Mouse (Mus musculus): ENCODE data around the gene Olfr1061. TPM values are rescaled to one million over a fixed set of nuclear protein-coding genes. Genes with fewer than 3 reads are reported as not detected.
"Not testable (repeated sequence)": the region's sequence is repeated elsewhere in the genome, so short reads cannot be mapped to it uniquely, and the experiment has no call there.

The Olfr1061 gene
- total RNA-seq (2021) = not detected
- long read RNA-seq = 0 reads

DNA sequence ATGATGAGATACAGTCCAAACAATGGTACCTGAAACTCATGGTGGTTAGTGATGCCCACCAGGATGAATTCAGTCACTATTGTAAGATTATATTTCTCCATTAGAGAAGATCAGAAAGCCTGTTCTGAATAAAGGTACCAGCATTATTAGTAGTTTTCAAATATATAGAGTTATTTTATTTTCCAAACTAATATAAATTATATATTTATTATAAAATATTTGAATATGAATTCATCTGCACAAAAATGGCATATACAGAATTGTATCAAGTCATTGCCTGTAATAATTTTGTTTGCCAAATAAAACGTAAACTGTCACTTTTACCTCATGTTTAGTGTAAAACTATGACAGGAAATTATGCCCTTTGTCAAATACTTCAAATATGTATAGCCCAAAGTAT lies at the start of gene Olfr1061:
Gene Olfr1061 (minus strand): TSS at position 101 of the 400 bp plus-strand sequence.
- no peak for DNase-seq (ENCODE audit: low spot score in 2 of 2)

DNA sequence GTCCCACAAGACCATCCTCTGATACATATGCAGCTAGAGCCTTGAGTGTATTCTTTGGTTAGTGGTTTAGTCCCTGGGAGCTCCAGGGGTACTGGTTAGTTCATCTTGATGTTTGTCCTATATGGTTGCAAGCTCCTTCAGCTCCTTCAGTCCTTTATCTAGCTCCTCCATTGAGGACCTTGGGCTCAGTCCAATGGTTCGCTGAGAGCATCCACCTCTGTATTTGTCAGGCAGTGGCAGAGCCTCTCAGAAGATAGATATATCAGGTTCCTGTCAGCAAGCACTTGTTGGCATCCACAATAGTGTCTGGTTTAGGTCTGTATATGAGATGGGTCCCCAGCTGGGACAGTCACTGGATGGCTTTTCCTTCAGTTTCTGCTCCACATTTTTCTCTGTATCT lies 46.6 kb upstream of the Olfr1061 start:
- no peak for DNase-seq (ENCODE audit: low spot score in 2 of 2)

DNA sequence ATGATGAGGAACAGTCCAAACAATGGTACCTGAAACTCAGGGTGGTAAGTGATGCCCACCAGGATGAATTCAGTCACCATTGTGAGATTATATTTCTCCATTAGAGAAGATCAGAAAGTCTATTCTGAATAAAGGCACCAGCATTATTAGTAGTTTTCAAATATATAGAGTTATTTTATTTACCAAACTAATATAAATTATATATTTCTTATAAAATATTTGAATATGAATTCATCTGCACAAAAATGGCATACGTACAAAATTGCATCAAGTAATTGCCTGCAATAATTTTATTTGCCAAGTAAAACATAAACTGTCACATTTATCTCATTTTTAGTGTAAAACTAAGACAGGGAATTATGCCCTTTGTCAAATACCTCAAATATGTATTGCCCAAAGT lies 42.3 kb upstream of the Olfr1061 start, which contains the start of gene Olfr1066:
Gene Olfr1066 (minus strand): TSS at position 101 of the 400 bp plus-strand sequence.
- DNase-seq (ENCODE audit: low spot score in 2 of 2) = no peak

DNA sequence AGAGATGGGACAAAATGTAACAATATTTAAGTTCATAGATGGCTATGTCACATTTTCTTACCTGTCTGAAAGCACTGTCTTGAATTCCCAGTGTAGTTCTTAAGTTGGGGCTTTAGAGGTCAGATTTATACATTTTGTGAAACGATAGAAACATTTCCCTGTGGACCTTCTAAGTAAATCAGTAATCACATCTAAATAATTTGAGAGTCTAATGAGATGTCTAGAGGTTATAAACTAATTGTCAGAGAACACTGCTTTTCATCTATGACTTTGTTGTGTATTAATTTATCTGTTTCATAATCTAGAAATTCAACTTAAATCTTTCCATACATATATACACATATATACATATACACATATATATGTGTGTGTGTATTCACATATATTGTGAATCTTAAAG lies 36.6 kb upstream of the Olfr1061 start, which contains the start of gene Olfr1065:
Gene Olfr1065 (minus strand): TSS at position 101 of the 400 bp plus-strand sequence.
- not testable (repeated sequence) for DNase-seq (ENCODE audit: low spot score in 2 of 2)

DNA sequence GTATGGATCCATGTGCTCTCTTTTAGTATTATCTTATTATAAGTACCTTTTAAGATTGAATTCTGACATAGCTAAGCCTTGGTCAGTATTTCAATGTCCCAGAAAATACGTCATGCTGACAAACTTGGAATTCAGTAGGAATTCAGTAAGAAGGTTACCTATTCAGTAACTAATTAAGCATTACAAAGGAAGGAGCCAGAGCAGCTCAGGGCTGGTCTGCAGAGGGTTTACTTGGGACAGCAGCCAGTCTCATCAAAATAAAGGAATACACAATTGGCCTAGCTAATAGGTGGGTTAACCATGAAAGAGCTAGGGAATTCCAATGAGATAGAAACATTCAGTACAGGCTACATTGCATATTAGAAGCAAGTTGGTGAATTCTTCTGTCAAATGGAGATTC lies 28.3 kb upstream of the Olfr1061 start:
- not testable (repeated sequence) for DNase-seq (ENCODE audit: low spot score in 2 of 2)

DNA sequence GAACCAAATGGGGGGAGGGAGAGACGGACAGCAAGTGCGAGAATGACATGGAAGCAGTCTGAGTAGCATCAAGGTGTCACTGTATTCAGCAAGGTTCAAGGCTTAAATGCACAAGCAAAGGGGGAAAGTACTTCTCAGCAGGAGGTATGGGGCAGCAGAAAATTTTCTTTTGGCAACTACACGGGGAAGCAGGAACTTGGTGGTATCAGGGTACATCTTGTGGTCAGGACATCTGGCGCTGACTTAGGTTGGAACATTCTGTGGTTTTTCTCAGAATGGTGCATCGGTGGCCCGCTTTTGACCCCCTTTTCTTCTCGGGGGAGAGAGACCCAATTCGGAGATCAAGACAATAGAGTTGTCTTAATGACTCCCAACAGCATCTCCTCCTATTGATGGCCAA lies 14.7 kb upstream of the Olfr1061 start:
- DNase-seq (ENCODE audit: low spot score in 2 of 2) = not testable (repeated sequence)

DNA sequence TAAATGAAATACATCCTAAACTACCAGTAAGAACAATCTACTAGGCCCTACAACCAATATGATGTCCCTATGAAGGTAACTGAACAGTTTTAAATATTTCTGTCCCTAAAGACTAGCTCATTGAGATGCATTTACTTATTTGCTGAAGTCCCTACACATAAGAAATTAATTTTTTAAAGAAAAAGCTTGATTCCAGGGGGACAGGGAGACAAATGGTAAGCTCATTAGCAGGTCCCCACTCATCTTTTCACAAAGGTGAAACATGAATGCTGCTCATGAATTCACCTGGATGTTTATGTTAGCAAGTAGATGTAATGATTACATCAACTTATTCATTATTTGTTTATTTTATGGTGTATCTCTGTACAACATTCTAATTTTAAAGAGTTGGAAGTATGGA lies 12.8 kb upstream of the Olfr1061 start, which contains the start of gene Olfr1062:
Gene Olfr1062 (minus strand): TSS at position 101 of the 400 bp plus-strand sequence.
- DNase-seq (ENCODE audit: low spot score in 2 of 2) = not testable (repeated sequence)

DNA sequence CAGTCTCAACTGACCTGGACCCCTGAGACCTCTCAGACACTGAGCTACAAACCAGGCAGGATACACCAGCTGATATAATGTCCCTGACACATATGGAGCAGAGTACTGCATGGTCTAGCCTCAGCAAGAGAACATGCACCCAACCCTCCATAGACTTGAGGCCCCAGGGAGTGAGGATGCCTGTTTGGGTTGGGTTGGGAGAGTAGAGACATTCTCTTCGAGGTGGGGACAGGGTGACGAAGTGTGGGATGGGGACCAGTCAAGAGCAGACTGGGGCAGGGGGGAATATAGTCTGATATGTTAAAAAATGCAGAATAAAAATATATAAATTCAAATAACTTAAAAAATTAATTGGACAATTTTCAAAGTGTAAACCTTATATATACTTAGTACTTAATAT lies 18.7 kb downstream of the Olfr1061 start:
- DNase-seq (ENCODE audit: low spot score in 2 of 2) = no peak

DNA sequence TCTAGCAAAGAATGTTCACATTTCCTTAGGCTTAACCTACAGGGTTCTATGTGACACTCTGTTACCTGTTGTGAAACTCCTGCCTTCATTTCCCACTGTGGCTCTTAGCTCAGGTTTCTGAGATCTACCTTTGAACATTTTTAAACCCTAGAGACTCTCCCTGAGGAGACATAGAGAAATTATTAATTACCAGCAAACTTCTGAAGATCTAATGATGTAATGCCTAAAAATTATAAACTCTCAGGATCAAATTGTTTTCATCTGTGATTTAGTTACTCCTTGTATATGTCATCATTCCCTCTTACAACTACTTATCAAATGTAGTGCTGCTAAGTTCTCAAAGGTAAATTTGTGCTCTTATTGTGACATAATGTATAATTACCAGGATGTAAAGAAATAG lies 25.4 kb downstream of the Olfr1061 start, which contains the start of gene Olfr1058:
Gene Olfr1058 (minus strand): TSS at position 101 of the 400 bp plus-strand sequence.
- DNase-seq (ENCODE audit: low spot score in 2 of 2) = not testable (repeated sequence)

DNA sequence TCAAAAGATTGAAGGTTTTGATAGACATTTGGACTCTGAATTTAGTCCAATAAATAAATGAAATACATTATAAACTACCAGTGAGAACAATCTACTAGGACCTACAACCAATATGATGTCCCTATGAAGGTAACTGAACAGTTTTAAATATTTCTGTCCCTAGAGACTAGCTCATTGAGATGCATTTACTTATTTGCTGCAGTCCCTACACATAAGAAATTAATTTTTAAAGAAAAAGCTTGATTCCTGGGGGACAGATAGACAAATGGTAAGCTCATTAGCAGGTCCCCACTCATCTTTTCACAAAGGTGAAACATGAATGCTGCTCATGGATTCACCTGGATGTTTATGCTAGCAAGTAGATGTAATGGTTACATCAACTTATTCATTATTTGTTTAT lies 35.6 kb downstream of the Olfr1061 start, which contains the start of gene Olfr1057:
Gene Olfr1057 (minus strand): TSS at position 101 of the 400 bp plus-strand sequence.
- DNase-seq (ENCODE audit: low spot score in 2 of 2) = no peak

DNA sequence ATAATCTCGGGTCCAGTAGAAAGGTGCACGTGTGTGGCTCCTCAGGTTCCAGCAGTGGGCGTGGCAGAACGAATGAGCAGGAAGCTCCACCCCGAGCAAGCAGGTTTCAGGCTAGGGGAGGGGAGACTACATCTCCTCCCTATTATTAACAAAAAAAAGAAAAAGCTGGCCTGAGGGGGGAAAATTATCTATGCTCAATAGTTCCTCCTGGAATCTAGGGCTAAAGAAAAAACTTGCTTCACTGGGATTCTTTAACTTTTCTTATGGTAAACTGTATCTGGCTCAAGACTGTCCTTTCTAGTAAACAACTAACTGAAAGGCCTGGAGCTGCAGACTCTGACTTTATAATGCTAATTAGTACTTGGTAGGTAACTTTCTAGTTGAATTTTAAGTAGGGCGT lies 47.5 kb downstream of the Olfr1061 start:
- not testable (repeated sequence) for DNase-seq (ENCODE audit: low spot score in 2 of 2)

Other genes with a start within 250 kb of the Olfr1061 start
- gene Olfr1043, start 246.5 kb downstream of the Olfr1061 start, total RNA-seq (2021) = not detected
- gene Olfr1044, start 236.2 kb downstream of the Olfr1061 start, total RNA-seq (2021) = not detected
- not detected for gene Olfr52, start 228.4 kb downstream of the Olfr1061 start, total RNA-seq (2021)
- not detected for gene Olfr1045, start 211.0 kb downstream of the Olfr1061 start, total RNA-seq (2021)
- gene Olfr1046, start 194.7 kb downstream of the Olfr1061 start, total RNA-seq (2021) = not detected
- gene Olfr1047, start 182.6 kb downstream of the Olfr1061 start, total RNA-seq (2021) = not detected
- gene Olfr1048, start 173.8 kb downstream of the Olfr1061 start, total RNA-seq (2021) = not detected
- not detected for gene Olfr1049, start 155.7 kb downstream of the Olfr1061 start, total RNA-seq (2021)
- not detected for gene Olfr1051, start 135.0 kb downstream of the Olfr1061 start, total RNA-seq (2021)
- not detected for gene Olfr1052, start 121.6 kb downstream of the Olfr1061 start, total RNA-seq (2021)
- gene Olfr1053, start 98.8 kb downstream of the Olfr1061 start, total RNA-seq (2021) = not detected
- not detected for gene Olfr1054, start 78.6 kb downstream of the Olfr1061 start, total RNA-seq (2021)
- not detected for gene Olfr1055, start 63.8 kb downstream of the Olfr1061 start, total RNA-seq (2021)
- gene Olfr1056, start 51.6 kb downstream of the Olfr1061 start, total RNA-seq (2021) = not detected
- not detected for gene Olfr1057, start 35.7 kb downstream of the Olfr1061 start, total RNA-seq (2021)
- not detected for gene Olfr1058, start 25.5 kb downstream of the Olfr1061 start, total RNA-seq (2021)
- not detected for gene Olfr1062, start 12.7 kb upstream of the Olfr1061 start, total RNA-seq (2021)
- not detected for gene Olfr1065, start 36.5 kb upstream of the Olfr1061 start, total RNA-seq (2021)
- gene Olfr1066, start 42.2 kb upstream of the Olfr1061 start, total RNA-seq (2021) = not detected
- gene Olfr228, start 73.3 kb upstream of the Olfr1061 start, total RNA-seq (2021) = not detected
- gene Olfr1076, start 94.4 kb upstream of the Olfr1061 start, total RNA-seq (2021) = not detected
- not detected for gene Olfr1079, start 128.4 kb upstream of the Olfr1061 start, total RNA-seq (2021)
- not detected for gene Olfr1080, start 144.2 kb upstream of the Olfr1061 start, total RNA-seq (2021)
- gene Olfr1082, start 184.9 kb upstream of the Olfr1061 start, total RNA-seq (2021) = not detected
- gene Olfr1084, start 225.7 kb upstream of the Olfr1061 start, total RNA-seq (2021) = not detected
- not detected for gene Olfr1085, start 248.0 kb upstream of the Olfr1061 start, total RNA-seq (2021)